Mouse (Mus musculus): ENCODE measurements around the gene Clcn7.
"Not testable (repeated sequence)": the region's sequence is repeated elsewhere in the genome, so short reads cannot be mapped to it uniquely, and the experiment has no call there.

Gene Clcn7

GRCm38 (mm10) chr17:25133275-25133698 lies at the start of gene Clcn7:
TSS of gene Clcn7 (plus strand) at chr17:25133391.
- peak; percentile 91 for DNase-seq

DNA sequence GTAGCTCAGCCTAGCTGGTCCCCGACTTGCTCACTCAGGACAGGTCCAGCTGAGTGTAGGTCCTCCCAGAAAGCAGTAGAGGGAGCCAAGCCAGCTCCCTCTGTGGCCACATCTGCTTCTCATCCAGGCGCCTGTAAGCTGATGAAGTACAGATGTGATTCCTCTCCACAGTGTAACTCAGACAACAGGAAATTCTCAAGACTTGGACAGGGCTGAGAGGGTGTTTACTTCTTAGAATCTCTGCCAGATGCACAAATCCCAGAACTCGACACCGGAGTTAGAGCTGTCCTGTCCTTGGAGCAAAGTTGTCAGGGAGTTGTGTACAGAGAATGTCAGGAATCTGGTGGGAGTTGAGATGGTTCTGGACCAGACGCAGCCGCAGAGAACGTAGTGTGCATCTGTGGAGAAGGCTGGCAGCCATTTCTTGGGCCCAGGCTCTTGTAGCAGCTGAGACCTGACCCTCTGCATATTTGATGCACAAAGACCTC lies 49.7 kb upstream of the Clcn7 start, which contains the start of gene Tmem204:
TSS of gene Tmem204 (minus strand) at position 148 of the 488 bp plus-strand sequence.
- peak; percentile 77 for DNase-seq

DNA sequence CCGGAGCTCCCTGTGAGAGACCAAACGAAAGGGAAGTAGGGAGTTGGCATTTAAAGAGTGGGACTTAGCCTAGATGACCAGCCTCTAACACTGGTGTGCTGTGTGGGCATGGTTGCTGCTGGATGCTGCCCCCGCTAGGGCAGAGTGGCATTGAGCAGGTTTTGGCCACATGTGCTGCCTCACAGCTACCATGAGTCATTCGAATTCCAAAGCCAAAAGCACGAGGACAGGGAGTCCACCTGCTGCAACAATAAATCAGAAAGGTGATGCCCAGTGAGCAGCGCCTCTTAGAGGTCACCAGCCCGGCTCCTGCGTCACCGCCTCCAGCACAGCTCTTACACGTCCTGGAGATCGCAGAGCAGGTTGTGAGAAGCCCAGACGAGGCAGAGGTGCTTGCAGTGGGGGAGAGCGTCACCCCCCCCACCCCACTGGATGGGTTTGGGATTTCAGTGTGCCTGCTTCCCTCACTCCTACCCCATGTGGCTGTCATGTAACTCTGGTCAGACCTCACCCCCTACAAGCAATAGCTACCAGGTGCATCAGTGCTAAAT lies 48.3 kb upstream of the Clcn7 start:
- DNase-seq = no peak

DNA sequence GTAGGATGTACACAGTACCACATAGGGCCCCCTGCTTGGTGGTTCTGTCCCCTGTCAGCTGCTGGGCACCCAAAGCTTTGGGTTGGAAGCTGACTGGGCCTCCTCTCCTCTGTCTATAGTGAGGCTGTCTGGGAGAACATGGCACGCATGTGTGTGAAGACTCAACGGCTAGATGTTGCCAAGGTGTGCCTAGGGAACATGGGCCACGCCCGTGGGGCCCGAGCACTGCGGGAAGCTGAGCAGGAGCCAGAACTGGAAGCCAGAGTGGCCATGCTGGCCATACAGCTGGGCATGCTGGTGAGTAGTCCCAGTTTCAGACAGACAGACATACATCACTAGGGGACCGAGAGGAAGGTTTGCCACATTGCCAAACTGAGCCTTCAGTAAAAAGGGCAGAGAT lies 46.5 kb upstream of the Clcn7 start:
- DNase-seq = no peak

DNA sequence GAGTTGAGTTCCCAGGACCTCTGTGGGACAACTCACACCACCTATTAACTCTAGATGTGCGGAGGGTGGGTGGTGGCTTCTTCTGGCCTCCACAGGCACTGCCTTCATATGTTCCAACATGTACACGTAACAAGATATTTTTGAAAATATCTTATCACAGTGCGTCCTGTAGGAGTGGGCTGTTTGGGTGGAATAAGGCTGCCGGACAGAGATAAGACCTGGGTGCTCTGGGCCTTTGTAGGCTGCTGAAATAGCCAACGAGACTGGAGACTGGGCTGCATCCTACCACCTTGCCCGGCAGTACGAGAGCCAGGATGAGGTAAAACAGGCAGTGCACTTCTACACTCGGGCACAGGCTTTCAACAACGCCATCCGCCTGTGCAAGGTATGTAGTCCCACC lies 44.0 kb upstream of the Clcn7 start:
- DNase-seq = no peak

GRCm38 (mm10) chr17:25090450-25090849 lies 42.7 kb upstream of the Clcn7 start:
- no peak for DNase-seq

DNA sequence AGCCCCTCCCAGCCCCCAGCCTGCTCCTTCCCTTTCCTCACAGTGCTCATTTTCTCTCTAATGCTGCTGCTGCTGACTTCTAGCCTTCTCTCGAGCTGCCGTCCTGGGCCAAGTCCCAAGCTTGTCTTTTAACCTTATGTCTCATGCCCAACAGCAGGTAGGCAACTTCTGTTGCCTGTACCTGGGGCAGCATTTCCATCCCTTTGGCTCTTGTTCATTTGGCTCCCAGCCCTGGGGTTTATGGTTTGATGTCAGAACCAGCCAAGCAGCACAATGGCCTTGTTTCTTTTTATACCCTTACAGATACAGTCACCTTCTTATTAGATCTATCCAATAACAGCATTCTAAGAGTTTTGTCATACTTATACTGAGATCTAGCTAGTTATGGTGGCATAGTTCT lies 37.0 kb upstream of the Clcn7 start:
- DNase-seq = peak; percentile 81

DNA sequence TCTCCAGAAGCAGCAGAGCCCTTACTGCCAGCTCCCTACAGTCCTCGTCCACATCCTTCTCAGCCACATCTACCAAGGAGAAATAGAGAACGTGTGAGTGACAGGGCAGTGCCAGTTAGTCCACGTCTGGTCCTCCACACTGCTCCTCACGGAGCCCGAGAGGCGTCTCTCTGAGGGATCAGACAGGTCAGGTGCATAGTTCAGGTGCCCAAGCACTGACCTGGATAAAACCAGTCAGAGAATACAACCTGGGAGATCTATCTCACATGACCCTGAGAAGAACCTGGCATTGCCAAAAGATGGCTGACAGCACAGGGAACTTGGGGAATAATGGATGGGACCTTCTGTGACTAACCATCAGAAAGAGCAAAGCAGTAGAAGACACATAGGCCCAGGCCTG lies 33.1 kb upstream of the Clcn7 start:
- DNase-seq = peak; percentile 44

DNA sequence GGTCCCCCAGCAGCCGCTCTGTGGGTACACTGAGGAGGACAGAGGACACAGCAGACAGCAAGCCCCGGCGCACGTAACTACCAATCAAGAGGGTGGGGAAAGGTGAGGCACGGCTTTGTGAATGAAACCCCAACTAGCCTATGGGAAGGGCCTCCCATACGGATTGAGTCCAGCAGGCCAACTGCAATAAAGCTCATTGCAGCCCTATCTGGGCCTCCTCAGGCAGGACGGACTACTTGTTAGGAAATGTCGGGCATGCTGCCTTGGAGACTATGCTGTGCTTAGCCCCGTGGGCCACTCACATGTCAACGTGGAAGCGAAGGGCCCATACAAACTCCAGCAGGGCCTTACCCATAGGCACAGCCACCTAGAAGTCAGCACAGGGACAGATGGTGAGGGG lies 31.9 kb upstream of the Clcn7 start:
- DNase-seq = no peak

DNA sequence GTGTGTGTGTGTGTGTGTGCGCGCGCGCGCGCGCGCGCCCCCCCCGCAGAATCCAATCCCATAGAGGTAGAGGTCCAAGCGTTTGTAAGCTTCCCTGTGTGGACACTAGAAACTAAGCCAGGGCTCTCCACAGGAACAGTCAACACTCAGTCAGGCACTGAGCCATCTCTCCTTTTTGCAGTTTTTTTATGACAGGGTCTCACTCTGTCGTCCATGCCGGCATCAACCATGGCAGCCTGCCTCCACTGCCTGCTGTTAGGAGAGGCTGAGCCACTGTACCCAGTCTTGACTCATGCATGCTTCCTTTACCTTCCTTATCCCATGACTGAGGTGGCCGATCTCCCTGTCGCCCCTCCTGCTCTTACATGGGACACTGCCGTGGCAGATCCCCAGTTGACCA lies 25.4 kb upstream of the Clcn7 start:
- DNase-seq = no peak

GRCm38 (mm10) chr17:25109578-25109977 lies 23.6 kb upstream of the Clcn7 start:
- peak; percentile 52 for DNase-seq

DNA sequence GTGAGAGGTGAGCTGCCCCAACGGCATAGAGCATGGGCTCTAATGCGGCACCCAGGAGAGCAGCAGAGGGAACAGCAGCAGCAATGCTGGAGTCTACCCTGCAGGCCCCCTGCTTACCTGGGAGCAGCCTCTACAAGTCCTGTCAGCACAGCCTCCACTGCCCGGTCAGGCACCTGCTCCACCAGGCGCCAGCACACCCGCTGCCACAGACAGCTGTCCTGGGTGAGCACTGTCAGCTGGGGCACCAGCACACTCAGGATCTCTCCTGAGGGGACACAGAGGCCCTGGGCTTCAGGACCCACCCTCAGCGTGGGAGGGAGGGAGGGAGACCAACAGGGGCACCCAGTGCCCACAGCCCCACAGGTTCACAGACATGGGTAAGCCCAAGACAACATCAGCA lies 22.6 kb upstream of the Clcn7 start:
- DNase-seq = no peak

DNA sequence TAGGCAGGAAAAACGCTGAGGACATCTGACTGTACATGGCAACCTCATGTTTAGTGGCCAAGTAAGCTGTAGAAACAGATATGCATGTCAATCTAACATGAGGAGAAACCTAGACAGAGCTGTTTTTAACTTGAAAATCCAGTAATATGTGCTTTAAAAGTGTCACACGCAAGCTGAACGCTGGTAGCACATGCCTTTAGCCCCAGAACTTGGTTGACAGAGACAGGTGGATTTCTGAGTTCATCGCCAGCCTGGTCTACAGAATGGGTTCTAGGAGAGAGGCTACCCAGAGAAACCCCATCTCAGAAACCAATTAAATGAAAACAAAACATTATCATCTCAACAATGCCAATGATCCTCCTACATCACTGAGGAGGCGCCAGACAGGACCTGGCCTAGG lies 22.0 kb upstream of the Clcn7 start:
- no peak for DNase-seq

- DNase-seq = peak; percentile 83
Measured at GRCm38 (mm10) chr17:25111739-25112422, 21.3 kb upstream of the Clcn7 start.

DNA sequence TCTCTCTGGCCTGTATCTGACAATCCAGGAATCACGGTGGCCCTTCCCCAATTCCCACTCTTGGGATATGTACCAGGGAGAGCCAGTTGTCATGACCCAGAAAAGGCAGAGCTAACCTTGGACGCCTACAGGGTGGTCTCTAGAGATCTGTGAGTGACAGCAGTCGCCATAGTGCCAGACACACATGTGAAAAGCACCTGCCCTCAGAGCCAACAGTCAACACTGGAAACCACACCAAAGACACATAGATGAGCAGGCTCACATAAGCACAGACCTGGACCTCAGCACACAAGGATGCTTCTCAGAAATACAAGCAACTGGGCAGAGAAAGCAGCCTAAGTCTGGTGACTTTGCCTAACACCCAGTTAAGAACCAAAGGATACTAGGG lies 20.8 kb upstream of the Clcn7 start:
- no peak for DNase-seq

GRCm38 (mm10) chr17:25114908-25115645 lies 18.1 kb upstream of the Clcn7 start:
- no peak for DNase-seq

DNA sequence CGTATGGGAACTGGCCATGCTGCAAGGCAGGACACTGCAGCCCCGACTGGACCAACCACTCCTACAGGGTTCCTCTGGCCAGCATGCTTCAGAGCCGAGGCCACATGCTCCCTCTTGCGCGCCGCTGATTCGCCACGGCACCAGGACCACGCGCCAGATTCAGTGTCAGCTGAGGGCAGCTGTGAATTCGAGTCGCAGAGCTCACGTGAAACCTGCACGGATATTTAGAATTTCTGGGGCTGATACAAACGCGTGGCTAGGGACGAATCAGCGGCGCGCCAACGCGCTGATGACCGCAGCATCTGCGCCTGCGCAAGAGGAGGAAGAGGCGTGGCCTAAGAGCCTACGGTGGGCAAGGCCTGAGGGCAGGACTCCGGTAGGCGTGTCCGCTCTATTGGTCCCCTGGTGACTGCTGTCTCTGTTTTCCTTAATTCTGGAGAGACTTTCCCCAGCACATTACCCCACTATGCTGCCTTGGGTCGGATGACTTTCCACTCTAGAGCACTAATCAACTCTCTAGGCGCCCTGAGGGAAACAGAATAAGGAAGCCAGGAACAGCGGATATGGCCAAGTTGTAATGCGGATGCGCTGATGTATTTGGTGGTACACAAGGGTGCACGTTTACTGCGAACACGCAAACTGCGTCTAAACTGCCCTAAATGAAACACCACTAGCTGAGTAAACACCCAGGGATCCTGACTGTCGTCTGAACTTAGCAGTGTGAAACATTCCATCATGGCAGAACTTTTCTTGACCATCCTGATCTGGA lies 17.3 kb upstream of the Clcn7 start, which contains the start of gene Telo2:
TSS of gene Telo2 (minus strand) at position 304 of the 769 bp plus-strand sequence.
- DNase-seq = peak; percentile 89

GRCm38 (mm10) chr17:25117263-25117662 lies 15.9 kb upstream of the Clcn7 start:
- no peak for DNase-seq

DNA sequence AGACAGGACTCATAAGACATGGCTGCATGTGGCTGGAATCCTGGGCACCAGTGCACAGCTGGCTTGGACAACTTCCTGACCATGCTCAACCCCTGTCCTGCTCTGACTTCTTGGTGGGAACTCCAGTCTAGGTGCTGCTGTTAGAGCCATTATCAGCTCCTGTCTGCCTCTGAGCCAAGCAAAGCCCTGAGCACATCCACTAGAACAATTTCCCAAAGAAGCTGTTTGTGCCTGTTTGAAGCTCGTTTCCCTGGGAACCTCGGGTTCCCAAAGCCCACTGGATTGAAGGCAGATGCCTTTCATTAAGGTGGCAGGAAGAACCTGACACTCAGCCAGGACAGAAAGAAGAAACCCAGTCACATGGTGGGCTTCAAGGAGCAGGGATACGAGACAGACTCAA lies 12.8 kb upstream of the Clcn7 start, which contains the start of gene Ptx4:
TSS of gene Ptx4 (plus strand) at position 355 of the 400 bp plus-strand sequence.
- no peak for DNase-seq

DNA sequence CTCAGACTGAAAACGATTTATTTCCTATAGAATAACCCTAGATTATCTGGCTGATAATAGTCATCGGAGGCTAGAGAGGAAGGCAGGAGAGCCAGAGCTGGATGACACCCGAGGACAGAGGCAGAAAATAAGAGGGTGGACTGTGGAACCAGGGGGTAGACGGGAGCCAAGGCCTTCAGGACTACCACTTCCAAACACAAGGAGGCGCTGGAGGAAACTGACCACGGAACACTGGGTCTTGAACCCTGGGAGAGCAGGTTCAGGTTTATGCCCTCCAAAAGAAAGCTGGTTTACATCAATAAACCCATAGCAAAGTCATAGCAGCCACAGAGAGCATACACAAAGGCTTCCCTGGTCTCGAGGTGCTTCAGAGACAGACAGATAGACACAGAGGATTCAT lies 9.2 kb upstream of the Clcn7 start:
- DNase-seq = no peak

DNA sequence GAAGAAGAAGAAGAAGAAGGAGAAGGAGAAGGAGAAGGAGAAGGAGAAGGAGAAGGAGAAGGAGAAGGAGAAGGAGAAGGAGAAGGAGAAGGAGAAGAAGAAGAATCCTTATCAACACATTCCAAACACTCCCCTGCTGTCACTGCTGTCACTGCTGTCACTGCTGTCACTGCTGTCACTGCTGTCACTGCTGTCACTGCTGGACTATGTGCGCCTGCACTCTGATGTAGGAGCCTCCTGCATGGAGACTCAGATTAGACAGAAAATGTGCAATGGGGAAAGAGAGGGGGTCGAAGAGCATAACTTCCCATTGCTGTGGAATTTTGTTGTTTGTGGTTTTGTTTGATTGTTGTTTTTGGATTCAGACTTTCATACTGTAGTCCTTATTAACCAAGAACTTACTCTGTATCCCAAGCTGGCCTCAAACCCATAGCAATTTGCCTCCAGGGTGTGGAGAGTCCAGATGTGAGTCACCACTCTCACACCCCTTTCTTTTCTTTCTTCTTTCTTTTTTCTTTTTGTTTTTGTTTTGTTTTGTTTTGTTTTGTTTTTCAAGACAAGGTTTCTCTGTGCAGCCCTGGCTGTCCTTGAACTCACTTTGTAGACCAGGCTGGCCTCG lies 7.6 kb upstream of the Clcn7 start:
- DNase-seq = not testable (repeated sequence)

DNA sequence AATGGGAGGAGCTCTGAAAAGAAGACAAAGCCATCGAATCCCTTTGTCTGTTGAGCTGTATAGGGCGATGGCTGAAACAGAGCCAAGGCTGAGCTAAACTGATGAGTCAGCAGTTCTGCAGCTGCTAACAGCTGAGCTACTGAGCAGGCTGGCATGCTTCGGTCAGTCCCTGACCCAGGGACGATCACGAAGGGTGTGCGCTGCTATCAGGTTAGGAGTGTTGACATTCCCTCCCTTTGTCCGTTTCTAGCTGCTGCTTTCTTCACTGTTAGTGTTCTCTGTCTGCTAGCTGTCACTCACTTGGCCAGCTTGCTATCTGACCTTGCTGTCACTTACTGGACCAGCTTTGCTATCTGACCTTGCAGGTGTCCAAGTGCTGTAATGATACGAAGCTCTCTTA lies 6.1 kb upstream of the Clcn7 start:
- DNase-seq = no peak

GRCm38 (mm10) chr17:25127681-25128080 lies 5.5 kb upstream of the Clcn7 start:
- DNase-seq = no peak
